Mouse (Mus musculus): ENCODE measurements around the gene Zfp108. TPM values are rescaled to one million over a fixed set of nuclear protein-coding genes. Genes with fewer than 3 reads are reported as not detected.

Zfp108 gene
- polyA plus RNA-seq, 1 experiment, result 4.4 TPM

DNA sequence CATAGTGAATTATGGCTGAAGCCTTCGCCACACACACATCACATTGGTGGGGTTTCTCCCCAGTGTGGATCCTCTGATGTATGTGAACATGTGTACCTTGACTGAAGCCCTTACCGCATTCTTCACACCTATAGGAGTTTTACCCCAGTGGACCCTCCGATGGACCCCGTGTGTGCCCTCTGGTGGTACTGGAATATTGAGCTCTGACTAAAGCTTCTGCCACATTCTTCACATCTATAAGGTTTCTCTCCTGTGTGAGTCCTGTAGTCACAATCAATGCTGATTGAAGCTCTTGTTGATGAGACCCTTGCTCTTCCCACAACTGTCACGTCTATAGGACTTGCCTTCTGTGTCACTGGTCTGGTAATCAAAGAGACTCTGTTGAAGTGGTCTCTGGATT is 33.1 kb downstream of the Zfp108 start:
- no peak for DNase-seq (ENCODE audit: low read depth)
- TF ChIP-seq POLR2A (IDR thresholded peaks at IDR 0.05; ENCODE audit: borderline replicate concordance, extremely low read depth, insufficient read depth, insufficient read length, poor library complexity, severe bottlenecking), result no peak
- no peak for TF ChIP-seq CTCF (IDR thresholded peaks at IDR 0.05; ENCODE audit: borderline replicate concordance, extremely low read depth, insufficient read depth, insufficient read length)

- no peak for TF ChIP-seq POLR2A (IDR thresholded peaks at IDR 0.05; ENCODE audit: borderline replicate concordance, extremely low read depth, insufficient read depth, insufficient read length, poor library complexity, severe bottlenecking)
- no peak for TF ChIP-seq CTCF (IDR thresholded peaks at IDR 0.05; ENCODE audit: borderline replicate concordance, extremely low read depth, insufficient read depth, insufficient read length)
- DNase-seq (ENCODE audit: low read depth), result peak; percentile 22
Observed at GRCm38 (mm10) chr7:24288512-24288911, 33.9 kb downstream of the Zfp108 start.

- TF ChIP-seq POLR2A (IDR thresholded peaks at IDR 0.05; ENCODE audit: borderline replicate concordance, extremely low read depth, insufficient read depth, insufficient read length, poor library complexity, severe bottlenecking) (no peak), CTCF (IDR thresholded peaks at IDR 0.05; ENCODE audit: borderline replicate concordance, extremely low read depth, insufficient read depth, insufficient read length) (no peak)
- DNase-seq (ENCODE audit: low read depth), result no peak
Observed at GRCm38 (mm10) chr7:24290106-24290693, 35.6 kb downstream of the Zfp108 start.

GRCm38 (mm10) chr7:24291387-24292090 is 36.9 kb downstream of the Zfp108 start:
- no peak for DNase-seq (ENCODE audit: low read depth)
- no peak for TF ChIP-seq POLR2A (IDR thresholded peaks at IDR 0.05; ENCODE audit: borderline replicate concordance, extremely low read depth, insufficient read depth, insufficient read length, poor library complexity, severe bottlenecking)
- no peak for TF ChIP-seq CTCF (IDR thresholded peaks at IDR 0.05; ENCODE audit: borderline replicate concordance, extremely low read depth, insufficient read depth, insufficient read length)

DNA sequence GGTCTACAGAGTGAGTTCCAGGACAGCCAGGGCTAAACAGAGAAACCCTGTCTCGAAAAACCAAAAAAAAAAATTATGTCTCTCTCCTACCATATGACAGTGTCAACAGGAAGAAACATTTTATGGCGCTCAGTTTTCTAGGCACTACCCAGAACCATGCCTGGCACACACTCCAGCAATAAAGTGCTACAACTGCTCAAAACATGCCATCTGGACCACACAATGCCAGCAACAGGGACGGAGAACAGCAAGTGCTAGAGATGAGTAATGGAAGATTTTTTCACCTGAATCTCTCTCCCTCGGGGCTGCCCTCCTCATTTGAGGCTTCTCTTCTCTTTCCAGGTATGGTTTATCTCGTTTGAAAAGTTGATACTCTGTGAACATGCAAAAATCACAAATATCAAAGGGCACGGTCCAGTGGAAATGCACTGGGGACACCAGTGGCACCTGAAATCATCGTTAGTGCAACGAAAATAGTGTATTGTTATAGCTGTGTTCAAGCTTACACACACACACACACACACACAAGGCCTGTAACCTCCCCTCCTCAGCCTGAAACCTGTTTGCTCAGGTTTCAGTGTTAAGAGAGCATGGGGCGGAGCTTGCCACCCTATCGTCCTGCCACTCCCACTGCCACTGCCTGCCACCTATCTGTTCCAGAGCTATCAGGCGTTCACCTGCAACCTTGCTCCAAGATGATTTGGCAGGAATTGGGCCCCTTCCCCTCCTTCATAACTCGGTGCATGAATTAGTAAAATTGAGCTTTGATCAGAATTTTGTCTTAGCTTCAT is 38.7 kb downstream of the Zfp108 start:
- TF ChIP-seq CTCF (IDR thresholded peaks at IDR 0.05; ENCODE audit: borderline replicate concordance, extremely low read depth, insufficient read depth, insufficient read length), result no peak
- TF ChIP-seq POLR2A (IDR thresholded peaks at IDR 0.05; ENCODE audit: borderline replicate concordance, extremely low read depth, insufficient read depth, insufficient read length, poor library complexity, severe bottlenecking), result no peak
- DNase-seq (ENCODE audit: low read depth), result no peak

DNA sequence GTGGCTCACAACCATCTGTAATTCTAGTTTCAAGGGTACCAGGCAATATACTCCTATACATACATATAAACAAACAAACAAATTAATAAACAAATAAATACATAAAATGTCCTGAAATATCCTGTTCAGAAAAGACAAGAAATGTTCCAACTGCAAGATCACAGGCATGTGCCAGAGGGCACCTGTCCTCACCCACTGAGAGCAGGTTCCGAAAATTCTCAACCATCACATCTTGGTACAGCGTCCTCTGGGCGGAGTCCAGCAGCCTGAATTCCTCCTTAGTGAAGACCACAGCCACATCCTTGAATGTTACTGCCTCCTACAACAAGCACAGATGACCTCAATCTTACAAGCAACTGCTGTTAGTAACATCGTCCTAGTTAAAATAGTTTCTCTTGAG is 40.2 kb downstream of the Zfp108 start:
- no peak for TF ChIP-seq CTCF (IDR thresholded peaks at IDR 0.05; ENCODE audit: borderline replicate concordance, extremely low read depth, insufficient read depth, insufficient read length)
- no peak for TF ChIP-seq POLR2A (IDR thresholded peaks at IDR 0.05; ENCODE audit: borderline replicate concordance, extremely low read depth, insufficient read depth, insufficient read length, poor library complexity, severe bottlenecking)
- DNase-seq (ENCODE audit: low read depth), result no peak

DNA sequence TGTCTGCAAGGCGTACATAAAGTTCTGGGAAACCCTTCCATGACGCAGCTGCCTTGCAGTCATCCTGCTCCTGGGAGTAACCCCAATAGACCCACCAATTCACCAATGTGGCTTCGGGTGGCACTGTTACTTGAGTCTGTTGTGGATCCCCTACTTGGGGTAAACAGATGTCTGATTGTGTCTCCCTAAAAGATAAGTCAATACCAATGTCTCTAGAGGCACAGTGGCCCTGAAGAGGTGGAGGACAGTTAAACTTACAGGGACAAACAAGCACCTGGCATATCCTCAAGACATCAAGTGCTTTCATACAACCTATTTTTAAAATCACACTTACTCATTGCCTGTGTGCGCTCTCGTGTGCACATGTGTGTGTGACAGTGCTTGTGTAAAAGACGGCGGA is 40.8 kb downstream of the Zfp108 start:
- no peak for DNase-seq (ENCODE audit: low read depth)
- TF ChIP-seq POLR2A (IDR thresholded peaks at IDR 0.05; ENCODE audit: borderline replicate concordance, extremely low read depth, insufficient read depth, insufficient read length, poor library complexity, severe bottlenecking) (no peak), CTCF (IDR thresholded peaks at IDR 0.05; ENCODE audit: borderline replicate concordance, extremely low read depth, insufficient read depth, insufficient read length) (no peak)

GRCm38 (mm10) chr7:24296386-24296785 is 41.8 kb downstream of the Zfp108 start:
- no peak for DNase-seq (ENCODE audit: low read depth)
- no peak for TF ChIP-seq POLR2A (IDR thresholded peaks at IDR 0.05; ENCODE audit: borderline replicate concordance, extremely low read depth, insufficient read depth, insufficient read length, poor library complexity, severe bottlenecking)
- TF ChIP-seq CTCF (IDR thresholded peaks at IDR 0.05; ENCODE audit: borderline replicate concordance, extremely low read depth, insufficient read depth, insufficient read length), result no peak

- TF ChIP-seq CTCF (IDR thresholded peaks at IDR 0.05; ENCODE audit: borderline replicate concordance, extremely low read depth, insufficient read depth, insufficient read length), result no peak
- TF ChIP-seq POLR2A (IDR thresholded peaks at IDR 0.05; ENCODE audit: borderline replicate concordance, extremely low read depth, insufficient read depth, insufficient read length, poor library complexity, severe bottlenecking), result no peak
- DNase-seq (ENCODE audit: low read depth), result no peak
Observed at GRCm38 (mm10) chr7:24297361-24298095, 42.9 kb downstream of the Zfp108 start.

DNA sequence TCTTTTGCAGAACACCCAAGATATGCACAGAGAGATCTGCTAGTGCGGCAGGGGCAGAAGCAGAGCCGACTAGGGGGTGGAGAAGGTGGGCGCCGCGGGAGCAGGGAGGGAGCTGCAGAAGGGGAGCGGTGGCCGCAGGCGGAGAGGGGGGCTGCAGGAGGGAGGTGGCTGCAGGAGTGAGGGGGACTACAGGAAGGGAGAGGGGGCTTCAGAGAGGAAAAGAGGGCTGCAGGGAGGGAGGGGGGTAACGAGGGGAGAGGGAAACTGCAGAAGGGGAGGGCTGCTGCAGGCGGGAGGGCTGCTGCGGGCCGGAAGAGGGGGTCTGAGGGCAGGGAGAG is 44.0 kb downstream of the Zfp108 start:
- DNase-seq (ENCODE audit: low read depth), result no peak

More for the DNA sequence above, 44.0 kb downstream of the Zfp108 start:
- no peak for TF ChIP-seq CTCF (IDR thresholded peaks at IDR 0.05; ENCODE audit: borderline replicate concordance, extremely low read depth, insufficient read depth, insufficient read length)
- TF ChIP-seq POLR2A (IDR thresholded peaks at IDR 0.05; ENCODE audit: borderline replicate concordance, extremely low read depth, insufficient read depth, insufficient read length, poor library complexity, severe bottlenecking), result no peak
